Mouse (Mus musculus) splenic B cell, adult 2 months (primary cell): ENCODE results near the gene Hnf4a.
A peak's percentile ranks its signal among the peaks of the same experiment; 100 is the strongest.
"Not testable (repeated sequence)": the region's sequence is repeated elsewhere in the genome, so short reads cannot be mapped to it uniquely, and the experiment has no call there.

ENCODE experiments used
- DNase-seq: peaks from one replicate; pipeline ENCODE4 v3.0.0-alpha.2; 2011; ENCODE audit warnings: low read depth, low spot score
- H3K27me3 ChIP-seq: 2 replicates; pipeline ENCODE4 v1.6.1; 2012; ENCODE audit warnings: mild to moderate bottlenecking, low read length, moderate library complexity, mixed read lengths; ENCODE audit not compliant: control insufficient read depth, poor library complexity, insufficient read depth, severe bottlenecking
- H3K36me3 ChIP-seq: 2 replicates; pipeline ENCODE4 v1.6.1; 2012; ENCODE audit warnings: mild to moderate bottlenecking, low read length, moderate library complexity, mixed read lengths; ENCODE audit not compliant: control insufficient read depth, poor library complexity, insufficient read depth, severe bottlenecking

Gene Hnf4a

GRCm38 (mm10) chr2:163602101-163602971, 95.7 kb downstream of the Hnf4a start, which contains the start of gene Ttpal:
Gene Ttpal (plus strand): TSS chr2:163602314.
- DNase-seq = peak; percentile 97
- Histone ChIP-seq H3K27me3 (no peaks in the 10 kb centered on the region), H3K36me3 (peaks cover 2% of the 10 kb centered on the region; the same call in 1 of the 2 replicates)

GRCm38 (mm10) chr2:163606161-163606560, 99.6 kb downstream of the Hnf4a start:
- Histone ChIP-seq H3K27me3 (no peaks in the 10 kb centered on the region), H3K36me3 (peaks cover 15% of the 10 kb centered on the region; the same call in 1 of the 2 replicates)
- DNase-seq = no peak

DNA sequence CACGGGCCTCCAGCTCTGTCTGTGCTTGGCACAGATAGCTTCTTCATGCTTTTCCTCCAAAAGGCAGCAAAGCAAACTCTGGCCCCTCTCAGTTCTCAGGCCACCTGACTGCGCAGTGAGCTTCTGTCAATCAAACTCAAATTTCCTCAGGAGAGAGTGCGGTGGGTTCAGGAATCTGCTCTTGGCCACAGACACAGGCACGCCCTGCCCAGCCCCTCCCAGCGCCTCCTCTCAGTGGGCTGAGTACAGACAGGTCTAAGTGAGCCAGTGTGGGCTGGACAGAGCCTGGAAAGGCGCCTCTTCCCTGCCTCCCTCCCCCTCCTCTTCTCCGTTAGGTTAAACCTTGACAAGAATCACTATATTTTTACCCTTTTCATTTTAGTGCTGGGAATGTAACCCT, 101.4 kb downstream of the Hnf4a start:
- no peak for DNase-seq
- peaks cover 17% of the 10 kb centered on the region for H3K36me3 ChIP-seq
- no peaks in the 10 kb centered on the region for H3K27me3 ChIP-seq

DNA sequence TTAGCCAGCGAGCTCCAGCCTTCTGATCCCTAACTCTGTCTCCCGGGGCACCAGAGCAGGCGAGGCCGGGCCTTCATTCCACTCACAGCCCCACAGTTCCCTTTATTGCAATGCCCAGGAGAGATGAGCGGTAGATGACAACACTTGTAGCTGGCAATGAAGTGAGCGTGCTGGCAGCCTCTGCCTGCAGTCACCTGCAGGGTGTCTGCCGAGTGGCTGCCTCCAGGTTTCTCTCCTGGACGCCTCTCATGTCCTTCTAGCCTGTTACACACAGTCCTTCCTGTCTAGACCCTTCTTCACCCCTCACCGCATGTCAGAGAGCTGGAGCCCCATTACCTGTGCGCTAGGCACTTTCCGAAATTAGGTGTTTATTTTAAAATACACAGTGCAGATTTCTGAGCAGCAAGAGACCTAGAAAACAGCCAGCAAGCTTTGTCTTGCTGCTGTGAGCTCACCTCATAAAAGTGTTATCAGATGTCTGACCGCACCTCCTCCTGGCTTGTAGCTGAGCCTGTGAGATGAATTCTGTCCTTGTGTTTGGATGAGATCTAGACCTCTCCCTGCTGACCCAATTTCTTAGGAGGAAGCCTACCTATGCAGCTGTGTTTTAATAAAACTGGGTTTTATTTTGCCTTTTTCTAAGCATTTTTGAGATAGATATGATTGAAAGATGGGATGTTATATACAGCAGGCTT, 102.8 kb downstream of the Hnf4a start:
- peaks cover 31% of the 10 kb centered on the region for H3K36me3 ChIP-seq
- no peak for DNase-seq
- H3K27me3 ChIP-seq = no peaks in the 10 kb centered on the region

GRCm38 (mm10) chr2:163611176-163611575, 104.6 kb downstream of the Hnf4a start:
- Histone ChIP-seq H3K27me3 (no peaks in the 10 kb centered on the region), H3K36me3 (peaks cover 38% of the 10 kb centered on the region)
- no peak for DNase-seq

DNA sequence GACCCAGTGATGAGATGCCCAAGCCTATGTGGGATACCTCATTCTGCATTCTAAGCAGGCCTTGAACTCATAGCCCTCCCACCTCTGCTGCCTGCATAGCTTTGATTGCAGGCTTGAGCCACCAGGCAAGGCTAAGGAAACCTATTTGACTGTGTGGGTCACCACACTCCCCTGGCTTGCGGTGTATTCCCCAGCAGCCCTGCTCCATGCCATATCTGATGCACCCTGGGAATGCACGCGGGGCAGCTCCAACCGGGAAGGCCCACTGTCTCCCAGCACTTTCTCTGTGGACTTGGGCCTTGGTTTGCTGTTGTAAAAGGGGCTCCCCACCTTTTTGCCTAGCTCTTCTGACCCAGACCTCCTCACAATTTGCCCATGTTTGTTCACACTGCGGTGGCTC, 106.6 kb downstream of the Hnf4a start:
- DNase-seq = peak; percentile 25
- Histone ChIP-seq H3K27me3 (no peaks in the 10 kb centered on the region), H3K36me3 (peaks cover 37% of the 10 kb centered on the region)

DNA sequence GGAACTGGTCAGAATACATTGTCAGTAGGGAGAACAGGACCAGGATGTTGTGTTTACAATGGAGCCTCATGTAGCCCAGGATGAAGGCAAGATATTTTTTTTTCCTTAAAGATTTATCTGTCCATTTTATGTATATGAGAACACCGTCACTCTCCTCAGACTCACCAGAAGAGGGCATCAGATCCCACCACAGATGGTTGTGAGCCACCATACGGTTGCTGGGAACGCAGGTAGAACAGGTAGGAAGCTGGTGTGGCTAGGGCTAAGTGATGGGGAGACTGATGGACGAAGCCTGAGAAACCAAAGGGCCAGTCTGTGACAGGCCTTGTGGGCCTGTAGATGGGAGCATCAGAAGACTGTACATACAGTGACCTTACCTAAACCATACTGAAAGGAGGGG, 107.4 kb downstream of the Hnf4a start:
- peak; percentile 31 for DNase-seq
- Histone ChIP-seq H3K36me3 (peaks cover 41% of the 10 kb centered on the region), H3K27me3 (no peaks in the 10 kb centered on the region)

GRCm38 (mm10) chr2:163615401-163615800, 108.8 kb downstream of the Hnf4a start:
- Histone ChIP-seq H3K27me3 (no peaks in the 10 kb centered on the region), H3K36me3 (peaks cover 43% of the 10 kb centered on the region)
- peak; percentile 29 for DNase-seq

GRCm38 (mm10) chr2:163615906-163616651, 109.5 kb downstream of the Hnf4a start:
- Histone ChIP-seq H3K36me3 (peaks cover 39% of the 10 kb centered on the region), H3K27me3 (no peaks in the 10 kb centered on the region)
- DNase-seq = peak; percentile 47

GRCm38 (mm10) chr2:163616652-163617227, 110.1 kb downstream of the Hnf4a start:
- Histone ChIP-seq H3K36me3 (peaks cover 39% of the 10 kb centered on the region), H3K27me3 (no peaks in the 10 kb centered on the region)
- DNase-seq = no peak

DNA sequence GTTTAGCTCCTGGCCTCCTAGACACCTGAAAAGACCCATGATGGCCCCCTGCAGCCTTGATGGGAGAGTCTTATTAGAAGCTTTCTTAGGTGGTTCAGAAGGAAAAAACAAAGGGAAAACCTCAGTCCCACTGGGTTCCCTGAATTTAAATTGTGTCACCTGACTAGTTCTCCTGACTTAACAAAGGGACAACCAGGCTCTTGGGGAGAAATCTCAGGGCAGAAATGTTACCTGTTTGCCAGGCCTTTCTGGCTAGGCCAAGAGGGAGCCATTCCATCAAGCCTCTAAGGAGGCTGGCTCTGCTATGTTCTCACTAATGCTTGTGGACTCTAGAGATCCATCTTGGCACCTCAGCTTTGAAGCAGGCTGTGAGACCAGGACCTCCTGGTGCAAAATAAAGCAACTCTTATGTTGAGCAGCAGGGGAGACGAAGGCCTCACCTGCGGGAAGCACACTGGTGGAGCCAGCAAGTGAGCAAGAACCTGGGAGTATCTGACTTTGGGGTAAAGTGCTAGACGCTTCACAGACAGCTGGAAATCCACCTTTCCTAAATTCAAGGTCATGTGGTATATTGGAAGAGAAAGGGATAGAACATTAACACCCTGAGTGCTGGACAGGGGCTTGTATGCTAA, 110.7 kb downstream of the Hnf4a start:
- peak; percentile 46 for DNase-seq
- Histone ChIP-seq H3K27me3 (no peaks in the 10 kb centered on the region), H3K36me3 (peaks cover 41% of the 10 kb centered on the region)

GRCm38 (mm10) chr2:163617874-163618273, 111.3 kb downstream of the Hnf4a start:
- Histone ChIP-seq H3K27me3 (no peaks in the 10 kb centered on the region), H3K36me3 (peaks cover 44% of the 10 kb centered on the region)
- DNase-seq = peak; percentile 51

GRCm38 (mm10) chr2:163620451-163620850, 113.8 kb downstream of the Hnf4a start:
- peaks cover 29% of the 10 kb centered on the region for H3K36me3 ChIP-seq
- peak; percentile 42 for DNase-seq
- H3K27me3 ChIP-seq = no peaks in the 10 kb centered on the region

- DNase-seq = peak; percentile 27
- not testable (repeated sequence) for H3K27me3 ChIP-seq
- peaks cover 30% of the 10 kb centered on the region for H3K36me3 ChIP-seq
These were observed 114.8 kb downstream of the Hnf4a start for GRCm38 (mm10) chr2:163621401-163621800.
